Mouse (Mus musculus) limb, embryonic 14.5 days (tissue): ENCODE results near the gene Olfr122. TPM values are rescaled to one million over a fixed set of nuclear protein-coding genes. Genes with fewer than 3 reads are reported as not detected.

ENCODE experiments used
- ATAC-seq: fragments of 200-750 bp; cut with Nextera tagmentation; 2 replicates; pipeline ENCODE4 v1.8.0; 2017; ENCODE audit warnings: low read depth, moderate number of reproducible peaks, moderate TSS enrichment; ENCODE audit not compliant: low FRiP score
- DNase-seq: peaks from one replicate; pipeline ENCODE4 v3.0.0-alpha.2; 2015; ENCODE audit warnings: low spot score
- H3K27ac ChIP-seq: fragments of 300-500 bp; sonication (generic); replicated peaks from 2 replicates; pipeline ENCODE4 v1.5.1; 2014; ENCODE audit warnings: low read depth, mild to moderate bottlenecking, low read length, moderate library complexity, mixed read lengths
- H3K27me3 ChIP-seq: fragments of 300-500 bp; sonication (generic); 2 replicates; pipeline ENCODE4 v1.6.1; 2014; ENCODE audit warnings: low read length, mixed read lengths; ENCODE audit not compliant: control insufficient read depth, insufficient read depth
- H3K36me3 ChIP-seq: fragments of 300-500 bp; sonication (generic); 2 replicates; pipeline ENCODE4 v1.6.1; 2014; ENCODE audit warnings: mild to moderate bottlenecking, low read length, moderate library complexity, mixed read lengths; ENCODE audit not compliant: control insufficient read depth, insufficient read depth
- H3K4me1 ChIP-seq: fragments of 300-500 bp; sonication (generic); 2 replicates; pipeline ENCODE4 v1.6.1; 2014; ENCODE audit warnings: antibody characterized with exemption, low read length, mixed read lengths; ENCODE audit not compliant: control insufficient read depth, insufficient read depth
- H3K4me2 ChIP-seq: fragments of 300-500 bp; sonication (generic); replicated peaks from 2 replicates; pipeline ENCODE4 v1.6.1; 2014; ENCODE audit warnings: low read depth, mild to moderate bottlenecking, low read length, moderate library complexity; ENCODE audit not compliant: severe bottlenecking
- H3K4me3 ChIP-seq: fragments of 300-500 bp; sonication (generic); replicated peaks from 2 replicates; pipeline ENCODE4 v1.5.1; 2014; ENCODE audit warnings: low read length
- H3K9ac ChIP-seq: fragments of 300-500 bp; sonication (generic); 2 replicates; pipeline ENCODE4 v1.6.1; 2014; ENCODE audit warnings: mild to moderate bottlenecking, low read depth, low read length, moderate library complexity; ENCODE audit not compliant: severe bottlenecking
- H3K9me3 ChIP-seq: fragments of 300-500 bp; sonication (generic); 2 replicates; pipeline ENCODE4 v1.6.1; 2016; ENCODE audit warnings: low read length; ENCODE audit not compliant: control insufficient read depth
- POLR2A ChIP-seq: fragments of 200-500 bp; IDR thresholded peaks from 2 replicates; pipeline ENCODE4 v1.8.0; 2012; ENCODE audit warnings: inconsistent platforms, mild to moderate bottlenecking, moderate library complexity, borderline replicate concordance; ENCODE audit not compliant: insufficient read depth, insufficient read length; ENCODE audit errors: extremely low read depth
- WGBS: fragments of 180-500 bp; shearing (Covaris S2); extraction: QIAGEN DNeasy Blood & Tissue Kit; methylation state at CpG from one replicate; pipeline ENCODE4 v1.1.7; 2014; 5-methylcytosine and 5-hydroxymethylcytosine counted together
- polyA plus RNA-seq, 2 experiments: library from polyadenylated mRNA; depleted of rRNA in 1 of 2; stranded (reverse) in 1 of 2; unstranded in 1 of 2; fragments of >200 nt; fragmentation: Nextera tagmentation in 1 of 2; extraction: Ambion mirVana in 1 of 2; gene quantifications; 2 replicates each; pipeline versions ENCODE4 v1.2.1 to v1.2.3; 2012 to 2014

The Olfr122 gene
- not detected in 2 replicates for polyA plus RNA-seq (2012; rRNA removed)
- polyA plus RNA-seq (2014; fragmentation: Nextera tagmentation; extraction: Ambion mirVana): not detected in 2 replicates

DNA sequence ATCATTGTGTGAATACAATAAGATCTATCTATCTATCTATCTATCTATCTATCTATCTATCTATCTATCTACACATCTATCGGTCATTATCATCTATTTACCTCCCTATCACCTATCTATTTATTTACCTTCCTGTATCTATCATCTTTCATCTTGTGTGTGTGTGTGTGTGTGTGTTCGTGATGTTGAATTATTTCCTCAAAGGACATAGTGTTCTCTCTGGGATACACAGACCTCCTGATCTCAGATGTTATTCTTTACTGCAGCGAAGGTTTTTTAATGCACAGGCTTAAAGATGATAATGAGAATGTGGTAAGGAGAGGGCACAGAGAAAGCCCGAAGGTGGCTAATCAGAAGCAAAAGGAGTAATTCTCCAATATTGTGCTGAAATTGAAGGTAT is at the start of gene Olfr122:
Olfr122 (plus strand) TSS at position 301 of the 400 bp plus-strand sequence.
- Histone ChIP-seq H3K27ac (no peak within 1 kb of the TSS), H3K4me3 (no peak within 1 kb of the TSS), H3K36me3 (no peaks in the 10 kb centered on the region), H3K9ac (no peak within 1 kb of the TSS), H3K4me2 (no peak within 1 kb of the TSS), H3K4me1 (no peaks in the 10 kb centered on the region), H3K9me3 (no peaks in the 10 kb centered on the region), H3K27me3 (no peaks in the 10 kb centered on the region)
- ATAC-seq: no peak
- no peak for TF ChIP-seq POLR2A
- WGBS: 83% methylated on average over 4 of the region's 4 CpGs
- no peak for DNase-seq

GRCm38 (mm10) chr17:37721508-37721907 is 46.9 kb upstream of the Olfr122 start, which contains the start of gene Olfr120:
Gene Olfr120, plus strand, starts transcription at chr17:37721808.
- WGBS: 68% methylated on average over 1 of the region's 1 CpGs
- H3K9ac ChIP-seq: no peak within 1 kb of the TSS
- H3K4me3 ChIP-seq: no peak within 1 kb of the TSS
- H3K4me1 ChIP-seq: no peaks in the 10 kb centered on the region
- TF ChIP-seq POLR2A: no peak
- H3K27ac ChIP-seq: no peak within 1 kb of the TSS
- no peak within 1 kb of the TSS for H3K4me2 ChIP-seq
- no peak for DNase-seq
- H3K9me3 ChIP-seq: no peaks in the 10 kb centered on the region
- no peak for ATAC-seq
- no peaks in the 10 kb centered on the region for H3K36me3 ChIP-seq
- H3K27me3 ChIP-seq: no peaks in the 10 kb centered on the region

GRCm38 (mm10) chr17:37738070-37738469 is 30.3 kb upstream of the Olfr122 start:
- H3K4me1 ChIP-seq: no peaks in the 10 kb centered on the region
- H3K36me3 ChIP-seq: no peaks in the 10 kb centered on the region
- TF ChIP-seq POLR2A: no peak
- no peak overlapping the region for H3K4me2 ChIP-seq
- H3K9me3 ChIP-seq: no peaks in the 10 kb centered on the region
- H3K27ac ChIP-seq: no peak overlapping the region
- H3K27me3 ChIP-seq: no peaks in the 10 kb centered on the region
- H3K4me3 ChIP-seq: no peak overlapping the region
- H3K9ac ChIP-seq: no peak overlapping the region
- no peak for ATAC-seq
- 60% methylated on average over 7 of the region's 7 CpGs for WGBS
- DNase-seq: no peak

- no peak for TF ChIP-seq POLR2A
- ATAC-seq: no peak
Measured at GRCm38 (mm10) chr17:37793229-37793628, 24.8 kb downstream of the Olfr122 start, which contains the start of gene Olfr123. Gene Olfr123, plus strand, starts transcription at chr17:37793529.

GRCm38 (mm10) chr17:37799588-37799987 is 31.2 kb downstream of the Olfr122 start, which contains the start of gene Olfr124:
Gene Olfr124, plus strand, starts transcription at chr17:37799888.
- ATAC-seq (no peak), DNase-seq (no peak)
- Histone ChIP-seq H3K4me1 (no peaks in the 10 kb centered on the region), H3K27ac (no peak within 1 kb of the TSS), H3K9ac (no peak within 1 kb of the TSS), H3K36me3 (no peaks in the 10 kb centered on the region), H3K9me3 (no peaks in the 10 kb centered on the region), H3K4me3 (no peak within 1 kb of the TSS), H3K4me2 (no peak within 1 kb of the TSS), H3K27me3 (no peaks in the 10 kb centered on the region)
- 84% methylated on average over 3 of the region's 3 CpGs for WGBS
- no peak for TF ChIP-seq POLR2A

More at GRCm38 (mm10) chr17:37793229-37793628, 24.8 kb downstream of the Olfr122 start, which contains the start of gene Olfr123:
- no peak for DNase-seq
- Histone ChIP-seq H3K27ac (no peak within 1 kb of the TSS), H3K4me3 (no peak within 1 kb of the TSS), H3K27me3 (no peaks in the 10 kb centered on the region), H3K9ac (no peak within 1 kb of the TSS), H3K4me2 (no peak within 1 kb of the TSS), H3K4me1 (no peaks in the 10 kb centered on the region), H3K9me3 (no peaks in the 10 kb centered on the region), H3K36me3 (no peaks in the 10 kb centered on the region)
- WGBS: 86% methylated on average over 2 of the region's 2 CpGs

Other genes with a start within 250 kb of the Olfr122 start
- not detected in 2 replicates for gene Olfr112, start 199.2 kb upstream of the Olfr122 start, polyA plus RNA-seq (2012; rRNA removed)
- not detected in 2 replicates for gene Olfr112, start 199.2 kb upstream of the Olfr122 start, polyA plus RNA-seq (2014; fragmentation: Nextera tagmentation; extraction: Ambion mirVana)
- not detected in 2 replicates for gene Olfr113, start 190.9 kb upstream of the Olfr122 start, polyA plus RNA-seq (2012; rRNA removed)
- gene Olfr113, start 190.9 kb upstream of the Olfr122 start, polyA plus RNA-seq (2014; fragmentation: Nextera tagmentation; extraction: Ambion mirVana): not detected in 2 replicates
- not detected in 2 replicates for gene Olfr114, start 175.9 kb upstream of the Olfr122 start, polyA plus RNA-seq (2012; rRNA removed)
- not detected in 2 replicates for gene Olfr114, start 175.9 kb upstream of the Olfr122 start, polyA plus RNA-seq (2014; fragmentation: Nextera tagmentation; extraction: Ambion mirVana)
- gene Olfr115, start 141.5 kb upstream of the Olfr122 start, polyA plus RNA-seq (2012; rRNA removed): not detected in 2 replicates
- gene Olfr115, start 141.5 kb upstream of the Olfr122 start, polyA plus RNA-seq (2014; fragmentation: Nextera tagmentation; extraction: Ambion mirVana): not detected in 2 replicates
- gene Olfr116, start 141.4 kb upstream of the Olfr122 start, polyA plus RNA-seq (2012; rRNA removed): not detected in 2 replicates
- gene Olfr116, start 141.4 kb upstream of the Olfr122 start, polyA plus RNA-seq (2014; fragmentation: Nextera tagmentation; extraction: Ambion mirVana): not detected in 2 replicates
- not detected in 2 replicates for gene Olfr117, start 104.8 kb upstream of the Olfr122 start, polyA plus RNA-seq (2012; rRNA removed)
- gene Olfr117, start 104.8 kb upstream of the Olfr122 start, polyA plus RNA-seq (2014; fragmentation: Nextera tagmentation; extraction: Ambion mirVana): not detected in 2 replicates
- not detected in 2 replicates for gene Olfr118, start 101.6 kb upstream of the Olfr122 start, polyA plus RNA-seq (2012; rRNA removed)
- not detected in 2 replicates for gene Olfr118, start 101.6 kb upstream of the Olfr122 start, polyA plus RNA-seq (2014; fragmentation: Nextera tagmentation; extraction: Ambion mirVana)
- gene Olfr119, start 72.0 kb upstream of the Olfr122 start, polyA plus RNA-seq (2012; rRNA removed): not detected in 2 replicates
- gene Olfr119, start 72.0 kb upstream of the Olfr122 start, polyA plus RNA-seq (2014; fragmentation: Nextera tagmentation; extraction: Ambion mirVana): not detected in 2 replicates
- gene Olfr120, start 46.8 kb upstream of the Olfr122 start, polyA plus RNA-seq (2012; rRNA removed): not detected in 2 replicates
- not detected in 2 replicates for gene Olfr120, start 46.8 kb upstream of the Olfr122 start, polyA plus RNA-seq (2014; fragmentation: Nextera tagmentation; extraction: Ambion mirVana)
- gene Olfr121, start 19.8 kb upstream of the Olfr122 start, polyA plus RNA-seq (2012; rRNA removed): not detected in 2 replicates
- gene Olfr121, start 19.8 kb upstream of the Olfr122 start, polyA plus RNA-seq (2014; fragmentation: Nextera tagmentation; extraction: Ambion mirVana): not detected in 2 replicates
- gene Olfr123, start 24.9 kb downstream of the Olfr122 start, polyA plus RNA-seq (2012; rRNA removed): not detected in 2 replicates
- not detected in 2 replicates for gene Olfr123, start 24.9 kb downstream of the Olfr122 start, polyA plus RNA-seq (2014; fragmentation: Nextera tagmentation; extraction: Ambion mirVana)
- gene Olfr124, start 31.3 kb downstream of the Olfr122 start, polyA plus RNA-seq (2012; rRNA removed): not detected in 2 replicates
- not detected in 2 replicates for gene Olfr124, start 31.3 kb downstream of the Olfr122 start, polyA plus RNA-seq (2014; fragmentation: Nextera tagmentation; extraction: Ambion mirVana)
- not detected in 2 replicates for gene Olfr125, start 64.3 kb downstream of the Olfr122 start, polyA plus RNA-seq (2012; rRNA removed)
- gene Olfr125, start 64.3 kb downstream of the Olfr122 start, polyA plus RNA-seq (2014; fragmentation: Nextera tagmentation; extraction: Ambion mirVana): not detected in 2 replicates
- gene Olfr126, start 78.9 kb downstream of the Olfr122 start, polyA plus RNA-seq (2012; rRNA removed): not detected in 2 replicates
- gene Olfr126, start 78.9 kb downstream of the Olfr122 start, polyA plus RNA-seq (2014; fragmentation: Nextera tagmentation; extraction: Ambion mirVana): not detected in 2 replicates
- not detected in 2 replicates for gene Olfr127, start 131.8 kb downstream of the Olfr122 start, polyA plus RNA-seq (2012; rRNA removed)
- gene Olfr127, start 131.8 kb downstream of the Olfr122 start, polyA plus RNA-seq (2014; fragmentation: Nextera tagmentation; extraction: Ambion mirVana): not detected in 2 replicates
- gene Olfr128, start 151.9 kb downstream of the Olfr122 start, polyA plus RNA-seq (2012; rRNA removed): not detected in 2 replicates
- gene Olfr128, start 151.9 kb downstream of the Olfr122 start, polyA plus RNA-seq (2014; fragmentation: Nextera tagmentation; extraction: Ambion mirVana): not detected in 2 replicates
- gene Olfr761, start 184.5 kb downstream of the Olfr122 start, polyA plus RNA-seq (2012; rRNA removed): not detected in 2 replicates
- not detected in 2 replicates for gene Olfr761, start 184.5 kb downstream of the Olfr122 start, polyA plus RNA-seq (2014; fragmentation: Nextera tagmentation; extraction: Ambion mirVana)